19 mouse cellular contexts compared by ENCODE assay signal in the genomic region with DNA sequence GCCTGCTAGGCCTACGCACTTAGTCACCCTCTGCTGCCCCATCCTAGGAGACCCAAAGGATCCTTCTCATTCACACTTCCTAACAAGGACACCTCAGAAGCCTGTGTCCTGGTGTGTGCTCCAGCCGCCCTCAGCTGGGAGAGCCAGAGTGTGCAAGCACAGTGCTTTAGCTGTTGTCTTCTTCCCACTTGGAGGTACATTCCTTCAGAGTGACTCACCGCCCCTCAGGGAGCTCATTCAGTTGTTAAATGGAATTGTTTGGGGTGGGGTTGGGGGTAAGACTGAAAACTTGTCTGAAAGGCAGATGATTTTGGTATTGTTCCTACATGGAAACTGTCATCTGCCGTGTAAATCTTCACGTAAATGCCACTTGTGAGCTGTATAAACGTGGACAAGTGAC. TPM values are rescaled to one million over a fixed set of nuclear protein-coding genes. Genes with fewer than 3 reads are reported as not detected.
DNase-seq lines count a peak whose midpoint lies in the region; ATAC-seq and TF ChIP-seq lines count a peak whose summit lies in the region.
"Had no signal": no experiment of that assay in that cellular context is flagged by ENCODE, and none has a peak within 500 bp of the region (broad histone marks: within the 10 kb centered on the region; RNA-seq: fewer than 3 reads in every experiment).

No protein-coding gene starts in this region.

- no peak for DNase-seq in frontal cortex, postnatal 10 days (ENCODE audit: low spot score in 2 of 2)
- peak; percentile 36 for DNase-seq in limb, embryonic 14.5 days (ENCODE audit: low spot score)
- no peak for DNase-seq in limb, embryonic 10.5 days (ENCODE audit: low spot score)
- DNase-seq in NIH3T3 (ENCODE audit: low read depth), result peak; percentile 92
- DNase-seq in lung, postnatal 25 days (ENCODE audit: low spot score), result peak; percentile 20
- no peak for DNase-seq in urinary bladder, adult 2 months (ENCODE audit: low spot score)
- DNase-seq in c-Kit-positive CD71-positive TER-119-positive erythroid progenitor cells, embryonic 14.5 days (ENCODE audit: low spot score), result no peak
- DNase-seq: adrenal gland, adult 8-10 months; cerebellum, postnatal 14 days; kidney, postnatal 14 days; thymus, postnatal 14 days had no signal

- ATAC-seq in frontal cortex, adult (ENCODE audit: low TSS enrichment), result 0 out of 2 replicates have a peak, but pooled peaks have one; percentile 16
- ATAC-seq in limb, embryonic 14.5 days (ENCODE audit: low FRiP score, low read depth), result no peak
- ATAC-seq: forebrain, embryonic 14.5 days; liver, embryonic 12.5 days; midbrain, embryonic 16.5 days had no signal

- no peak overlapping the region for H3K4me2 ChIP-seq in limb, embryonic 14.5 days (replicated peaks; ENCODE audit: low read depth, low read length, severe bottlenecking)
- H3K4me2 ChIP-seq: embryonic facial prominence, embryonic 13.5 days; liver, embryonic 12.5 days; neural tube, embryonic 13.5 days; stomach, embryonic 15.5 days had no signal

- no peak overlapping the region for H3K27ac ChIP-seq in limb, embryonic 14.5 days (replicated peaks; ENCODE audit: low read depth, low read length)
- H3K27ac ChIP-seq in limb, embryonic 10.5 days, result no peak overlapping the region
- H3K27ac ChIP-seq: embryonic facial prominence, embryonic 13.5 days; hindbrain, embryonic 10.5 days; liver, embryonic 12.5 days; neural tube, embryonic 13.5 days; stomach, embryonic 15.5 days had no signal

- TF ChIP-seq POLR2A in limb, embryonic 14.5 days (IDR thresholded peaks at IDR 0.05; ENCODE audit: borderline replicate concordance, extremely low read depth, insufficient read depth, insufficient read length), result no peak

- H3K27me3 ChIP-seq in limb, embryonic 14.5 days (ENCODE audit: control insufficient read depth, insufficient read depth, low read length), result no peaks in the 10 kb centered on the region
- H3K27me3 ChIP-seq in limb, embryonic 10.5 days (ENCODE audit: low read depth, poor library complexity, severe bottlenecking), result no peaks in the 10 kb centered on the region
- H3K27me3 ChIP-seq: embryonic facial prominence, embryonic 13.5 days; liver, embryonic 12.5 days; neural tube, embryonic 13.5 days; stomach, embryonic 15.5 days had no signal

- H3K36me3 ChIP-seq in limb, embryonic 14.5 days (ENCODE audit: control insufficient read depth, insufficient read depth, low read length), result peaks cover 71% of the 10 kb centered on the region
- H3K36me3 ChIP-seq in limb, embryonic 10.5 days, result peaks cover 89% of the 10 kb centered on the region

- no peak overlapping the region for H3K4me3 ChIP-seq in limb, embryonic 14.5 days (replicated peaks; ENCODE audit: low read length)
- no peak overlapping the region for H3K4me3 ChIP-seq in limb, embryonic 10.5 days
- H3K4me3 ChIP-seq: embryonic facial prominence, embryonic 13.5 days; hindbrain, embryonic 10.5 days; liver, embryonic 12.5 days; neural tube, embryonic 13.5 days; stomach, embryonic 15.5 days had no signal

- no peaks in the 10 kb centered on the region for H3K4me1 ChIP-seq in limb, embryonic 14.5 days (ENCODE audit: control insufficient read depth, insufficient read depth, low read length)
- H3K4me1 ChIP-seq in limb, embryonic 10.5 days, result no peaks in the 10 kb centered on the region
- H3K4me1 ChIP-seq: embryonic facial prominence, embryonic 13.5 days; hindbrain, embryonic 10.5 days; neural tube, embryonic 13.5 days; stomach, embryonic 15.5 days had no signal

- no peaks in the 10 kb centered on the region for H3K9me3 ChIP-seq in limb, embryonic 14.5 days (ENCODE audit: control insufficient read depth, low read length)
- no peaks in the 10 kb centered on the region for H3K9me3 ChIP-seq in limb, embryonic 10.5 days (replicated peaks)
- H3K9me3 ChIP-seq: embryonic facial prominence, embryonic 13.5 days; hindbrain, embryonic 10.5 days; liver, embryonic 12.5 days; neural tube, embryonic 13.5 days; stomach, embryonic 15.5 days had no signal

- 73% methylated on average over 6 of the region's 6 CpGs for WGBS in limb, embryonic 14.5 days
- 87% methylated on average over 6 of the region's 6 CpGs for WGBS in limb, embryonic 10.5 days

- H3K9ac ChIP-seq in limb, embryonic 14.5 days (ENCODE audit: low read depth, low read length, severe bottlenecking), result no peak overlapping the region
- H3K9ac ChIP-seq: embryonic facial prominence, embryonic 13.5 days; liver, embryonic 12.5 days; neural tube, embryonic 13.5 days; stomach, embryonic 15.5 days had no signal

RNA-seq across cellular contexts. Expression of a gene that starts 60.0 kb away (rescaled TPM):
- 0.05 and 0.08 TPM in 2 replicates for polyA plus RNA-seq in limb, embryonic 14.5 days (2012; rRNA removed)
- polyA plus RNA-seq in limb, embryonic 14.5 days (2014; fragmentation: Nextera tagmentation; extraction: Ambion mirVana), result 0.17 TPM in 1 of 2 replicates, not detected in the other
- 0.26 TPM in 1 of 2 replicates, not detected in the other for polyA plus RNA-seq in limb, embryonic 10.5 days (2016; fragmentation: Nextera tagmentation; extraction: Ambion mirVana)
- not detected in 2 replicates for polyA plus RNA-seq in urinary bladder, adult 2 months (2012; rRNA removed)
- polyA plus RNA-seq: embryonic facial prominence, embryonic 13.5 days; forebrain, embryonic 14.5 days; hindbrain, embryonic 10.5 days had no signal

Comparison
In these comparisons a context has a peak if more than half of its experiments do, and no peak if none do; other contexts are left out.
1. DNase-seq: peak in limb, embryonic 14.5 days (single experiment), NIH3T3 (single experiment) and lung, postnatal 25 days (single experiment); none in frontal cortex, postnatal 10 days (0 of 2), limb, embryonic 10.5 days (single experiment), urinary bladder, adult 2 months (single experiment) and c-Kit-positive CD71-positive TER-119-positive erythroid progenitor cells, embryonic 14.5 days (single experiment).